Mouse (Mus musculus): ENCODE data around the gene Ntn3. TPM values are rescaled to one million over a fixed set of nuclear protein-coding genes. Genes with fewer than 3 reads are reported as not detected.

The Ntn3 gene
- polyA plus RNA-seq, 1 experiment from 2014 or later = 3.6 TPM

- H3K27me3 ChIP-seq (ENCODE audit: insufficient read depth, poor library complexity, severe bottlenecking) = peaks cover 42% of the 10 kb centered on the region
- DNase-seq (ENCODE audit: low spot score) = no peak
- H3K4me3 ChIP-seq = peak overlapping the region; percentile 67
- 62% methylated on average over 34 of the region's 34 CpGs for WGBS
- H3K9me3 ChIP-seq = no peaks in the 10 kb centered on the region
- H3K4me1 ChIP-seq = peaks cover 93% of the 10 kb centered on the region
- H3K27ac ChIP-seq = peak overlapping the region; percentile 91
- H3K36me3 ChIP-seq = no peaks in the 10 kb centered on the region
These were observed 1.3 kb downstream of the Ntn3 start for GRCm38 (mm10) chr17:24207768-24208640.

- peak overlapping the region; percentile 91 for H3K27ac ChIP-seq
- no peak for DNase-seq (ENCODE audit: low spot score)
These were observed 2.6 kb downstream of the Ntn3 start for GRCm38 (mm10) chr17:24206451-24207351.

GRCm38 (mm10) chr17:24205908-24206361 lies 3.4 kb downstream of the Ntn3 start:
- peaks cover 86% of the 10 kb centered on the region for H3K4me1 ChIP-seq
- H3K9me3 ChIP-seq = no peaks in the 10 kb centered on the region
- no peak for DNase-seq (ENCODE audit: low spot score)
- peak overlapping the region; percentile 75 for H3K4me3 ChIP-seq
- WGBS = 6% methylated on average over 15 of the region's 15 CpGs
- H3K27me3 ChIP-seq (ENCODE audit: insufficient read depth, poor library complexity, severe bottlenecking) = peaks cover 39% of the 10 kb centered on the region
- no peaks in the 10 kb centered on the region for H3K36me3 ChIP-seq
- H3K27ac ChIP-seq = peak overlapping the region; percentile 87

More at GRCm38 (mm10) chr17:24206451-24207351, 2.6 kb downstream of the Ntn3 start:
- Histone ChIP-seq H3K36me3 (no peaks in the 10 kb centered on the region), H3K27me3 (ENCODE audit: insufficient read depth, poor library complexity, severe bottlenecking) (peaks cover 42% of the 10 kb centered on the region), H3K9me3 (no peaks in the 10 kb centered on the region), H3K4me1 (peaks cover 93% of the 10 kb centered on the region), H3K4me3 (peak overlapping the region; percentile 75)
- WGBS = 5% methylated on average over 62 of the region's 62 CpGs

GRCm38 (mm10) chr17:24205284-24205888 lies 3.9 kb downstream of the Ntn3 start, which contains the start of gene Tbc1d24:
Gene Tbc1d24, minus strand, starts transcription at chr17:24205562.
- Histone ChIP-seq H3K4me1 (peaks cover 81% of the 10 kb centered on the region), H3K27ac (peak within 1 kb of the TSS; percentile 87), H3K4me3 (peak within 1 kb of the TSS; percentile 75), H3K9me3 (no peaks in the 10 kb centered on the region), H3K36me3 (no peaks in the 10 kb centered on the region), H3K27me3 (ENCODE audit: insufficient read depth, poor library complexity, severe bottlenecking) (peaks cover 33% of the 10 kb centered on the region)
- peak; percentile 96 for DNase-seq (ENCODE audit: low spot score)
- under 1% methylated on average over 64 of the region's 65 CpGs for WGBS

- DNase-seq (ENCODE audit: low spot score) = no peak
- Histone ChIP-seq H3K4me3 (peak overlapping the region; percentile 75), H3K9me3 (no peaks in the 10 kb centered on the region), H3K4me1 (peaks cover 82% of the 10 kb centered on the region), H3K27me3 (ENCODE audit: insufficient read depth, poor library complexity, severe bottlenecking) (peaks cover 28% of the 10 kb centered on the region), H3K36me3 (no peaks in the 10 kb centered on the region), H3K27ac (peak overlapping the region; percentile 87)
- WGBS = 11% methylated on average over 7 of the region's 7 CpGs
These were observed 4.5 kb downstream of the Ntn3 start for GRCm38 (mm10) chr17:24204846-24205245.

GRCm38 (mm10) chr17:24203611-24204534 lies 5.5 kb downstream of the Ntn3 start:
- Histone ChIP-seq H3K4me3 (peak overlapping the region; percentile 75), H3K4me1 (peaks cover 82% of the 10 kb centered on the region), H3K9me3 (no peaks in the 10 kb centered on the region), H3K27me3 (ENCODE audit: insufficient read depth, poor library complexity, severe bottlenecking) (peaks cover 24% of the 10 kb centered on the region), H3K36me3 (no peaks in the 10 kb centered on the region), H3K27ac (peak overlapping the region; percentile 33; the same call in 1 of the 2 replicates)
- 47% methylated on average over 3 of the region's 3 CpGs for WGBS
- no peak for DNase-seq (ENCODE audit: low spot score)

- Histone ChIP-seq H3K4me3 (no peak overlapping the region; the same call in 1 of the 2 replicates), H3K4me1 (peaks cover 81% of the 10 kb centered on the region), H3K9me3 (no peaks in the 10 kb centered on the region), H3K36me3 (no peaks in the 10 kb centered on the region), H3K27ac (peak overlapping the region; percentile 33; the same call in 1 of the 2 replicates), H3K27me3 (ENCODE audit: insufficient read depth, poor library complexity, severe bottlenecking) (peaks cover 20% of the 10 kb centered on the region)
- 23% methylated on average over 4 of the region's 4 CpGs for WGBS
- peak; percentile 92 for DNase-seq (ENCODE audit: low spot score)
These were observed 6.3 kb downstream of the Ntn3 start for GRCm38 (mm10) chr17:24203068-24203467.

- peaks cover 77% of the 10 kb centered on the region for H3K4me1 ChIP-seq
- DNase-seq (ENCODE audit: low spot score) = no peak
- no peak overlapping the region for H3K4me3 ChIP-seq
- no peaks in the 10 kb centered on the region for H3K36me3 ChIP-seq
- 80% methylated on average over 4 of the region's 4 CpGs for WGBS
- peaks cover under 1% of the 10 kb centered on the region for H3K27me3 ChIP-seq (ENCODE audit: insufficient read depth, poor library complexity, severe bottlenecking)
- H3K27ac ChIP-seq = no peak overlapping the region
- H3K9me3 ChIP-seq = no peaks in the 10 kb centered on the region
These were observed 8.2 kb downstream of the Ntn3 start for GRCm38 (mm10) chr17:24201092-24201491.

- Histone ChIP-seq H3K27me3 (ENCODE audit: insufficient read depth, poor library complexity, severe bottlenecking) (no peaks in the 10 kb centered on the region), H3K4me3 (no peak overlapping the region), H3K9me3 (no peaks in the 10 kb centered on the region), H3K4me1 (peaks cover 72% of the 10 kb centered on the region), H3K36me3 (no peaks in the 10 kb centered on the region), H3K27ac (0 out of 2 replicates have a peak overlapping the region, but pooled peaks have one; percentile 31)
- WGBS = 34% methylated on average over 4 of the region's 4 CpGs
- no peak for DNase-seq (ENCODE audit: low spot score)
These were observed 9.6 kb downstream of the Ntn3 start for GRCm38 (mm10) chr17:24199741-24200140.

GRCm38 (mm10) chr17:24199252-24199651 lies 10.1 kb downstream of the Ntn3 start:
- DNase-seq (ENCODE audit: low spot score) = no peak
- H3K4me3 ChIP-seq = no peak overlapping the region
- no peaks in the 10 kb centered on the region for H3K27me3 ChIP-seq (ENCODE audit: insufficient read depth, poor library complexity, severe bottlenecking)
- H3K9me3 ChIP-seq = no peaks in the 10 kb centered on the region
- peaks cover 72% of the 10 kb centered on the region for H3K4me1 ChIP-seq
- H3K27ac ChIP-seq = 0 out of 2 replicates have a peak overlapping the region, but pooled peaks have one; percentile 31
- no peaks in the 10 kb centered on the region for H3K36me3 ChIP-seq
- WGBS = 56% methylated on average over 4 of the region's 4 CpGs

GRCm38 (mm10) chr17:24197032-24197824 lies 12.1 kb downstream of the Ntn3 start:
- DNase-seq (ENCODE audit: low spot score) = no peak
- Histone ChIP-seq H3K4me1 (peaks cover 69% of the 10 kb centered on the region), H3K27ac (peak overlapping the region; percentile 69), H3K9me3 (no peaks in the 10 kb centered on the region), H3K36me3 (no peaks in the 10 kb centered on the region), H3K4me3 (no peak overlapping the region), H3K27me3 (ENCODE audit: insufficient read depth, poor library complexity, severe bottlenecking) (no peaks in the 10 kb centered on the region)
- WGBS = 41% methylated on average over 15 of the region's 15 CpGs

Data from heart, embryonic 10.5 days (tissue).